Mouse (Mus musculus): ENCODE data around the gene Szrd1. TPM values are rescaled to one million over a fixed set of nuclear protein-coding genes. Genes with fewer than 3 reads are reported as not detected.

Szrd1 gene
- polyA plus RNA-seq, 1 experiment from 2014 or later, result 24.7 TPM

DNA sequence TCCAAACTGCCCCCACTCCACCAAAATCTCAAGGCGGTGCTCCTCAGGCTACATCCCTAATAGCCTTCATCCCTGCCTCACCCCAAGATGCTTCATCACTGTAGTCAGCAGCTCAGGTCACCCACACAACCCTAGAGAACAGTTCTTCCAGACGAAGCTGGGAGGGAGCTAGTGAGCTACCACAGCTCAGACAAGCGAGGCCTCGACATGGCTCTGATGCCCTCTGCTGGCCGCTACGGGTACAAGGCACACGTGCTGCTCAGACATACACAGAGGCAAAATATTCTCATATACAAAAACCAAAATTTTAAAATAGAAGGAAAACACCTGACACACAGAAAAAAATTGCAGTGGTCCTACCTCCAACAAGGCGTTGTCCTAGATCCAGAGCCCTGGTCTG is 74.5 kb downstream of the Szrd1 start:
- ATAC-seq (replicated peaks; ENCODE audit: low FRiP score), result peak; percentile 35; the same call in 1 of the 2 replicates
- Histone ChIP-seq H3K36me3 (ENCODE audit: control insufficient read depth, insufficient read depth, low read length) (peaks cover 46% of the 10 kb centered on the region), H3K9ac (ENCODE audit: low read depth, low read length) (no peak overlapping the region), H3K27ac (ENCODE audit: low read depth, low read length) (no peak overlapping the region), H3K27me3 (replicated peaks; ENCODE audit: control insufficient read depth, insufficient read depth, low read length) (no peaks in the 10 kb centered on the region), H3K9me3 (ENCODE audit: control insufficient read depth, low read length) (no peaks in the 10 kb centered on the region), H3K4me3 (ENCODE audit: low read depth, low read length) (no peak overlapping the region), H3K4me1 (replicated peaks; ENCODE audit: control insufficient read depth, insufficient read depth, low read length) (peaks cover 23% of the 10 kb centered on the region), H3K4me2 (no peak overlapping the region)
- DNase-seq (ENCODE audit: low spot score), result peak; percentile 74
- 7% methylated on average over 8 of the region's 8 CpGs for WGBS

DNA sequence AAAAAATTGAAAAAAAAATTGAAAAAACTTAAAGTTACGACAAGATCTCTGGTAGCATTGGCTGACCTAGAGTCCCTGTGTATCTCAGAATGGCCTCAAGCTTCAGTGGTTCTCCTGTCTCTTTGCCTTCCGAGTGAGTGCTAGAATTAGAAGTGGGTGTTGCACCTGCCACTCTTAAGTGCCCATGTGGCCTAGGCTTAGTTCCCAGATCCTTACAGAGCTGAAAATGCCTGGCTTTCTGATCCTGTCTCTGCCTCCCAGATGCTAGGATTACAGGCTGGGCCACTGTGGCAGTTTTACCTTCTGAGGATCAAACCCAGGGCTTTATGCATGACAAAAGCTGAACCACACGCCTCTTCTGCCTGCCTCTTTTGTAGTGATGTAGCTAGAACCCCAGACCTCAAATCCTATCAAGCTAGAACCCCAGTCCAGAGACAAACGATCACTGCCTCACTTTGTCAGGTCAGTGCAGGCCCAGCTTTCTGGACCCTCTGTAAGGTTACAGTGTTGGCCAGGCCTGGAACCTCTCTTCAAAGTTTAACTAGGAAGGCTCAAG is 75.4 kb downstream of the Szrd1 start:
- Histone ChIP-seq H3K27ac (ENCODE audit: low read depth, low read length) (no peak overlapping the region), H3K4me2 (no peak overlapping the region), H3K4me1 (replicated peaks; ENCODE audit: control insufficient read depth, insufficient read depth, low read length) (peaks cover 15% of the 10 kb centered on the region), H3K36me3 (ENCODE audit: control insufficient read depth, insufficient read depth, low read length) (peaks cover 37% of the 10 kb centered on the region), H3K4me3 (ENCODE audit: low read depth, low read length) (no peak overlapping the region), H3K9ac (ENCODE audit: low read depth, low read length) (no peak overlapping the region), H3K9me3 (ENCODE audit: control insufficient read depth, low read length) (no peaks in the 10 kb centered on the region), H3K27me3 (replicated peaks; ENCODE audit: control insufficient read depth, insufficient read depth, low read length) (no peaks in the 10 kb centered on the region)
- DNase-seq (ENCODE audit: low spot score) (no peak), ATAC-seq (replicated peaks; ENCODE audit: low FRiP score) (no peak)
- WGBS, result 87% methylated on average over 4 of the region's 4 CpGs

Other genes starting within 250 kb of the Szrd1 start
- 2.4 and 2.8 TPM in 2 replicates for gene Padi2, start 233.4 kb downstream of the Szrd1 start, polyA plus RNA-seq (2014; fragmentation: Nextera tagmentation; extraction: Ambion mirVana)
- gene Sdhb, start 178.6 kb downstream of the Szrd1 start, polyA plus RNA-seq (2014; fragmentation: Nextera tagmentation; extraction: Ambion mirVana), result 339 and 355 TPM in 2 replicates
- gene Atp13a2, start 152.9 kb downstream of the Szrd1 start, polyA plus RNA-seq (2014; fragmentation: Nextera tagmentation; extraction: Ambion mirVana), result 41.7 and 42.7 TPM in 2 replicates
- gene Mfap2, start 129.4 kb downstream of the Szrd1 start, polyA plus RNA-seq (2014; fragmentation: Nextera tagmentation; extraction: Ambion mirVana), result 107 and 128 TPM in 2 replicates
- 5.0 and 6.0 TPM in 2 replicates for gene Crocc, start 79.2 kb downstream of the Szrd1 start, polyA plus RNA-seq (2014; fragmentation: Nextera tagmentation; extraction: Ambion mirVana)
- gene Necap2, start 61.4 kb downstream of the Szrd1 start, polyA plus RNA-seq (2014; fragmentation: Nextera tagmentation; extraction: Ambion mirVana), result 178 and 180 TPM in 2 replicates
- 0.19 TPM in 1 of 2 replicates, not detected in the other for gene Spata21, start 51.4 kb downstream of the Szrd1 start, polyA plus RNA-seq (2014; fragmentation: Nextera tagmentation; extraction: Ambion mirVana)
- gene Fbxo42, start 8.1 kb upstream of the Szrd1 start, polyA plus RNA-seq (2014; fragmentation: Nextera tagmentation; extraction: Ambion mirVana), result 26.0 and 28.7 TPM in 2 replicates
- gene Rsg1, start 74.2 kb upstream of the Szrd1 start, polyA plus RNA-seq (2014; fragmentation: Nextera tagmentation; extraction: Ambion mirVana), result 4.5 and 4.6 TPM in 2 replicates
- gene Arhgef19, start 99.7 kb upstream of the Szrd1 start, polyA plus RNA-seq (2014; fragmentation: Nextera tagmentation; extraction: Ambion mirVana), result 2.3 and 2.5 TPM in 2 replicates
- 2.5 and 2.9 TPM in 2 replicates for gene Epha2, start 161.5 kb upstream of the Szrd1 start, polyA plus RNA-seq (2014; fragmentation: Nextera tagmentation; extraction: Ambion mirVana)
- 0.45 and 0.64 TPM in 2 replicates for gene Fam131c, start 228.4 kb upstream of the Szrd1 start, polyA plus RNA-seq (2014; fragmentation: Nextera tagmentation; extraction: Ambion mirVana)

Data from liver, embryonic 11.5 days (tissue).